Mouse (Mus musculus): Measurements from ENCODE around the gene Osbp2. TPM values are rescaled to one million over a fixed set of nuclear protein-coding genes. Genes with fewer than 3 reads are reported as not detected.

Gene Osbp2
- polyA plus RNA-seq, 1 experiment from 2014 or later = 0.73 TPM

DNA sequence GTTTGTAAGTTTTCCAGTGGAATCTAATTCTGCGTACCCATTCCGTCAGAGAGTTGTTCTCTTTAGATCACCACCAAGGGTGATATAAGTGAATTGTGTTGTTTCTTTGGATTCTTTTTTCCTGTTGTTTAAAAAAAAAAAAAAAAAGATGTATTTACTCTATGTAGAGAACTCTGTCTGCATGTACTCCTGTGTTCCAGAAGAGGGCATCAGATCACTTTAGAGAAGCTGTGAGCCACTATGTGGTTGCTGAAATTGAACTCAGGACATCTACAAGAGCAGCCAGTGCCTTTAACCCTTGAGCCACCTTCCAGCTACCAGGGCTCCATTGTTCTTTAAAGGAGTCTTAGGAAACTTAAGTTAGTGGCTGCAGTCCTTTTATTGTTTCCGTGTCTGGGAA, 166.3 kb downstream of the Osbp2 start:
- Histone ChIP-seq H3K4me2 (no peak overlapping the region), H3K36me3 (peaks cover 20% of the 10 kb centered on the region; the same call in 1 of the 2 replicates), H3K9me3 (no peaks in the 10 kb centered on the region), H3K4me3 (replicated peaks) (no peak overlapping the region), H3K27ac (no peak overlapping the region), H3K9ac (replicated peaks) (no peak overlapping the region), H3K27me3 (no peaks in the 10 kb centered on the region), H3K4me1 (replicated peaks) (no peaks in the 10 kb centered on the region)
- 87% methylated on average over 3 of the region's 3 CpGs for WGBS
- no peak for ATAC-seq (ENCODE audit: insufficient number of reproducible peaks, insufficient read depth, low FRiP score, low TSS enrichment, low read depth)

DNA sequence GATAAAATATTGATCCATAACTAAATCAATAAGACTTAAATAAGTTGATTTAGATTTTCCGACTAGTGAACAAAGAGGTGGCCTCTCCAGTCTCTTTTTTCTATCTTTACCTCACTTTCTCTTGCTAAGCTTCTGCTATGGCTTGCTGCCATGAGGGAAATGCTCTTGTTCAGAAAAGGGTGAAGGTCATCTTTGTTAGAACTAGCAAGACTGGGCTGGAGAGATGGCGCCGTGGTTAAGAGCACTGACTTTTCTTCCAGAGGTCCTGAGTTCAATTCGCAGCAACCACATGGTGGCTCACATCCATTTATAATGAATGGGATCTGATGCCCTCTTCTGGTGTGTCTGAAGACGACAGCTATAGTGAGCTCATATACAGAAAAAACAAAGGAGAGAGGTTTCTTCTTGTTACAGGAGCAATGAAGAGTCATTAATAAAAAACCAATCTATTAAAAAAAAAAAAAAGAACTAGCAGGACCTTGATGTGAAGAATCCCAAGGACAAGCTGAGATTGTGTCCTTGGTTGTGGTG, 167.6 kb downstream of the Osbp2 start:
- H3K4me3 ChIP-seq (replicated peaks) = no peak overlapping the region
- H3K4me2 ChIP-seq = no peak overlapping the region
- ATAC-seq (ENCODE audit: insufficient number of reproducible peaks, insufficient read depth, low FRiP score, low TSS enrichment, low read depth) = no peak
- H3K9ac ChIP-seq (replicated peaks) = no peak overlapping the region
- H3K36me3 ChIP-seq = peaks cover 33% of the 10 kb centered on the region
- 84% methylated on average over 5 of the region's 5 CpGs for WGBS
- H3K27me3 ChIP-seq = no peaks in the 10 kb centered on the region
- no peaks in the 10 kb centered on the region for H3K4me1 ChIP-seq (replicated peaks)
- H3K9me3 ChIP-seq = no peaks in the 10 kb centered on the region
- H3K27ac ChIP-seq = no peak overlapping the region

DNA sequence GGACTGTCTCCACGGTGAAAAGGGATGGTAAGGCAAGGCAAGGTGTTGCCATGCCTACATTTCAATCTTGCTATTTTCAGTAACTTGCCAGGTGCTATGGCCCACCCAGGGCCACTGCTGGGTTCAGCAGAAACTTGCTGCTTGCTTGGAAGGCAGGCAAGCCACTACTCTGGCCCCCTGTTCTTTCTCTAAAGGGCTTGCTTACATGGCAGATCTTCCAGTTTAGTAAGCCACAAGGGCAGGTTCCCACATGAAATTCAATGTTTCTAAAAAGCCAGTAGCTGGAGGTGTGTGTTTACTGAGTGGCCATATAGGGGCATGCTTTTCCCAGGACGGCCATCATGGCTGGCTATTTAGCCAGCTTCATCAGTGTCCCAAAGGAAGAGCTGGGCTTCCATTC, 172.0 kb downstream of the Osbp2 start:
- no peaks in the 10 kb centered on the region for H3K27me3 ChIP-seq
- H3K9me3 ChIP-seq = no peaks in the 10 kb centered on the region
- peaks cover 75% of the 10 kb centered on the region for H3K36me3 ChIP-seq
- no peaks in the 10 kb centered on the region for H3K4me1 ChIP-seq (replicated peaks)
- 84% methylated on average over 2 of the region's 2 CpGs for WGBS
- no peak for ATAC-seq (ENCODE audit: insufficient number of reproducible peaks, insufficient read depth, low FRiP score, low TSS enrichment, low read depth)
- H3K4me2 ChIP-seq = no peak overlapping the region
- no peak overlapping the region for H3K4me3 ChIP-seq (replicated peaks)
- H3K9ac ChIP-seq (replicated peaks) = no peak overlapping the region
- H3K27ac ChIP-seq = no peak overlapping the region

DNA sequence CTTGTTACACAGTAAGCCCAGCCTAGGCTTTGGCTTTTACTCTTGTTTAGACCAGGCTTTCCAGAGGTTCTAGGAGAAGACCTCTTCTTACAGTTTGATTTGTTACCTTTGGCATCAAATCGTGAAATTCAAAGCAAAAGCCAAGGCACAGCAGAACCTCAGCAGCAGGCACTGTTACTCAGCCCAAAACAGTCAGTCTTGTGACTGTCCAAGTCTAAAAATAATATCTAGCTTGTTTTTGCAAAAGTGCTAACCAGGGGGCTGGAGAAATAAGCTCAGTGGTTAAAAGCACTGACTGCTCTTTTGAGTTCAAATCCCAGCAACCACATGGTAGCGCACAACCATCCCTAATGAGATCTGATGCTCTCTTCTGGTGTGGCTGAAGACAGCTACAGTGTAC, 176.8 kb downstream of the Osbp2 start:
- Histone ChIP-seq H3K9me3 (no peaks in the 10 kb centered on the region), H3K36me3 (peaks cover 96% of the 10 kb centered on the region), H3K9ac (replicated peaks) (no peak overlapping the region), H3K4me1 (replicated peaks) (no peaks in the 10 kb centered on the region), H3K27me3 (no peaks in the 10 kb centered on the region), H3K4me3 (replicated peaks) (no peak overlapping the region), H3K4me2 (no peak overlapping the region), H3K27ac (no peak overlapping the region)
- no peak for ATAC-seq (ENCODE audit: insufficient number of reproducible peaks, insufficient read depth, low FRiP score, low TSS enrichment, low read depth)
- 90% methylated on average over 2 of the region's 2 CpGs for WGBS

DNA sequence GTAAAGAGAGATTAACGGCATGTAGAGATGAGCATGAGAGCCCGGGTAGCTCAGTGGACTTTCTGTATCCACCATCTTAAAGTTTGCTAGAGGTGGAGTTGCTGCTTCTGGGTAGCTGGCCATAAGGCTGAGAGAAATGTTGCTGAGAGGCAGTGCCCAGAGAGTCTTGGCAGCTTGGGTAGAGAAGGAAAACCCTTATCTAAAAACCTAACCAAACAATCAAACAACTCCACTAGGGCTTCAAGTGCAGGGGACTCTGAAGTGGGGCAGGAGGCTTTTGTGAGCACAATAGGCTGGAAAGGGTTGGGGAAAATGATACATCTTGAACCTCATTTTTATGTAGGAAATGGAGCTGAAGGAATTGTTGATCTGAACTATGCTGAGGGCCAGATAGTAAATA, 177.4 kb downstream of the Osbp2 start:
- Histone ChIP-seq H3K36me3 (peaks cover 96% of the 10 kb centered on the region), H3K4me3 (replicated peaks) (no peak overlapping the region), H3K9ac (replicated peaks) (no peak overlapping the region), H3K4me2 (no peak overlapping the region), H3K9me3 (no peaks in the 10 kb centered on the region), H3K27me3 (no peaks in the 10 kb centered on the region), H3K4me1 (replicated peaks) (no peaks in the 10 kb centered on the region), H3K27ac (no peak overlapping the region)
- 91% methylated on average over 2 of the region's 2 CpGs for WGBS
- no peak for ATAC-seq (ENCODE audit: insufficient number of reproducible peaks, insufficient read depth, low FRiP score, low TSS enrichment, low read depth)

DNA sequence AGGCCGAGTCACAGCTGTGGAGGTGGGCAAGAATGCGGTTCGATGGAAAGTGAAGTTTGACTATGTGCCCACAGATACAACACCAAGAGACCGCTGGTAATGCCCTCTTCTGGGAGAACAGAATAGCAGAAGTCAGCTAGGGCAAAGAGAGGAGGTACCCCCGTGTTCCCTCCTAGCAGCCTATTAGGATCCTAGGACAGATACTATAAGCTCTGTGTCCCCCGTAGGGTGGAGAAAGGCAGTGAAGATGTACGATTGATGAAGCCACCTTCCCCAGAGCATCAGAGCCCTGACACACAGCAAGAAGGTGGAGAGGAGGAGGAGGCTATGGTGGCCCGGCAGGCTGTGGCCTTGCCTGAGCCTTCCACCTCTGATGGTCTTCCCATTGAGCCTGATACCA, 178.3 kb downstream of the Osbp2 start:
- Histone ChIP-seq H3K4me3 (replicated peaks) (no peak overlapping the region), H3K9ac (replicated peaks) (no peak overlapping the region), H3K27ac (no peak overlapping the region), H3K9me3 (no peaks in the 10 kb centered on the region), H3K4me2 (no peak overlapping the region), H3K36me3 (peaks cover 96% of the 10 kb centered on the region), H3K4me1 (replicated peaks) (no peaks in the 10 kb centered on the region), H3K27me3 (no peaks in the 10 kb centered on the region)
- no peak for ATAC-seq (ENCODE audit: insufficient number of reproducible peaks, insufficient read depth, low FRiP score, low TSS enrichment, low read depth)
- 96% methylated on average over 8 of the region's 8 CpGs for WGBS

DNA sequence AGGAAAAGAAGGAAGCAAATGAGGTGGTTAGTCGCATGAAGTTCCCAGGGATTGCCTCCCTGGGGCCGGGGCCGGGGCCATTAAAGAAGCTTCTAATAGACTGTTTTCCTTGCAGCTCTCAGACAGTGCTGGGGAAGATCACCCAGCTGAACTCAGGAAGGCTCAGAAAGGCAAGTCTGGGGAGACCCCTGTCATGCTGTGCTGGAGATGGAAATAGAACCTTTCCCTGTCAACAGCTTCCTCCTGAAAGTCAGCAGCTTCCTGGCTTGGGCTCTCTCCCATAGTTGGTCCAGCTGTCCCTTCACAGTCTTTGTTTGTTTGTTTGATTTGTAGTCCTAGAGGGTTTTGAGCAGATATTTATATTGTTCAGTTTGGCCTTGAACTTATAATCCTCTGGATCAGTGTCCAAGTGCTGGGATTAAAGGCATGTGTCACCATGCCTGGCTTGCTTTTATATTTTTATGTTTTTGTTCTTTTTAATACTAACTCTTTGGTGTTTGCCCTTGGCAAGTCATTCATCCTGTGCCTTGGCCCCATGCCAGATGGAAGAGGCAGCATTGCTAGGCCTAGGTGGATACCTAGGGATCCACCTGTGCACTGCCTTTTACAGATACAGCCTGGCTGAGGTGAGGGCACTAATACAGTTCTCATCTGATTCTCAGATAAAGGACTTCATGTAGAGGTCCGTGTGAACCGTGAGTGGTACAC, 178.8 kb downstream of the Osbp2 start:
- ATAC-seq (ENCODE audit: insufficient number of reproducible peaks, insufficient read depth, low FRiP score, low TSS enrichment, low read depth) = no peak
- H3K27me3 ChIP-seq = no peaks in the 10 kb centered on the region
- H3K36me3 ChIP-seq = peaks cover 96% of the 10 kb centered on the region
- H3K9me3 ChIP-seq = no peaks in the 10 kb centered on the region
- no peak overlapping the region for H3K4me3 ChIP-seq (replicated peaks)
- no peak overlapping the region for H3K27ac ChIP-seq
- H3K4me1 ChIP-seq (replicated peaks) = no peaks in the 10 kb centered on the region
- WGBS = 93% methylated on average over 5 of the region's 5 CpGs
- H3K9ac ChIP-seq (replicated peaks) = no peak overlapping the region
- H3K4me2 ChIP-seq = no peak overlapping the region

DNA sequence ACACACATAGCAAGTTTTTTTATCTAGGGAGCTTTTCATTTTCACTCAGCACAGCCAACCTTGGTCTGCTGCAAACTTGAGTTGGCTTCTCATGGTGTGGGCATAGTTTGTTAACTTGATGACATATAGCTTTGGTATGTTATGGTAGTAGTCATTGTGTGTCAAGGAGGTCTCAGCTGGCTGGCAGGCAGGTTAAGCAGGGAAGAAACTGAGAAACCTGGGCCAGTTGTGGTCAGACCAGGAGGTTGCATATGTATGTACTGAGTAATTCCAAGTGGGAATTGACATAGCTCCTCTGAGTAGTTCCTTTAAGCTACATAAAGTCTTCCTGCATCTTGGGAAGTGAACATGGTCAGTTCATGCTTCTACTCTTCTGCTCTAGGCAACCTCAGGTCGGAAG, 179.5 kb downstream of the Osbp2 start:
- Histone ChIP-seq H3K27ac (no peak overlapping the region), H3K27me3 (no peaks in the 10 kb centered on the region), H3K9me3 (no peaks in the 10 kb centered on the region), H3K36me3 (peaks cover 95% of the 10 kb centered on the region), H3K4me1 (replicated peaks) (no peaks in the 10 kb centered on the region), H3K9ac (replicated peaks) (no peak overlapping the region), H3K4me3 (replicated peaks) (no peak overlapping the region), H3K4me2 (no peak overlapping the region)
- no peak for ATAC-seq (ENCODE audit: insufficient number of reproducible peaks, insufficient read depth, low FRiP score, low TSS enrichment, low read depth)
- 86% methylated on average over 1 of the region's 1 CpGs for WGBS

DNA sequence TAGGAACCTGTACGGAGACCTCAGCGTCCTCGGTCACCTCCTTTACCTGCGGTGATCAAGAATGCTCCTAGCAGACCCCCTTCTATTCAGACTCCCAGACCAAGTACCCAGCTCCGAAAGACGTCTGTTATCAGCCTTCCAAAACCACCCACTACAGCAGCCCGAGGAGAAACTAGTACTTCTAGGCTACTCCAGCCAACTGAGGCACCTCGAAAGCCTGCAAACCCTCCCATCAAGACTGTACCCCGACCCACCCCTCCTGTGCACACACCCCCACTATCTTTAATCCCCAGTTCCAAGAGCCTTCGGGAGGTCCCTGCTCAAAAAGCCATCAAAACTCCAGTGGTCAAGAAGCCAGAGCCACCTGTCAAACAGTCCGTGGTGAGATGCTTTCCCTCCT, 180.0 kb downstream of the Osbp2 start:
- Histone ChIP-seq H3K9me3 (no peaks in the 10 kb centered on the region), H3K4me2 (no peak overlapping the region), H3K4me3 (replicated peaks) (no peak overlapping the region), H3K4me1 (replicated peaks) (no peaks in the 10 kb centered on the region), H3K27ac (no peak overlapping the region), H3K36me3 (peaks cover 94% of the 10 kb centered on the region), H3K27me3 (no peaks in the 10 kb centered on the region), H3K9ac (replicated peaks) (no peak overlapping the region)
- WGBS = 94% methylated on average over 11 of the region's 11 CpGs
- ATAC-seq (ENCODE audit: insufficient number of reproducible peaks, insufficient read depth, low FRiP score, low TSS enrichment, low read depth) = no peak

DNA sequence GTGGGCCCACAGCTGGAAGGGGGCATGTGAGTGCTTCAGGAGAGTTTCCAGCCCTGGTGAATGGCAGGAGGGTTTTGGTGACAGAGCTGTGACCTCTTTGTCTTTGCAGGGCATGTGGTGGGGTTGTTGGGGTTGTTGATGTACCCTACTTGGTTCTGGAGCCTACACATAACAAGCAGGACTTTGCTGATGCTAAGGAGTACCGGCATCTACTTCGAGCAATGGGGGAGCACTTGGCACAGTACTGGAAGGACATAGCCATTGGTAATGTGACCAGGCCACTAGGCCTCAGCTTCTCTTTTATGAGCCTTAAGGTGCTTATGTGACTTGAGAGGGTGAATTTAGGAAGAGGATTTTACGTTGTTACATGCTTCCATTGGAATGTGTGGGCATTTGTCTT, 183.9 kb downstream of the Osbp2 start:
- 96% methylated on average over 3 of the region's 3 CpGs for whole genome bisulfite sequencing
- no peak for ATAC-seq (ENCODE audit: insufficient number of reproducible peaks, insufficient read depth, low FRiP score, low TSS enrichment, low read depth)
- Histone ChIP-seq H3K9ac (replicated peaks) (no peak overlapping the region), H3K4me2 (no peak overlapping the region), H3K27ac (no peak overlapping the region), H3K9me3 (no peaks in the 10 kb centered on the region), H3K4me1 (replicated peaks) (no peaks in the 10 kb centered on the region), H3K36me3 (peaks cover 95% of the 10 kb centered on the region), H3K27me3 (no peaks in the 10 kb centered on the region), H3K4me3 (replicated peaks) (no peak overlapping the region)

DNA sequence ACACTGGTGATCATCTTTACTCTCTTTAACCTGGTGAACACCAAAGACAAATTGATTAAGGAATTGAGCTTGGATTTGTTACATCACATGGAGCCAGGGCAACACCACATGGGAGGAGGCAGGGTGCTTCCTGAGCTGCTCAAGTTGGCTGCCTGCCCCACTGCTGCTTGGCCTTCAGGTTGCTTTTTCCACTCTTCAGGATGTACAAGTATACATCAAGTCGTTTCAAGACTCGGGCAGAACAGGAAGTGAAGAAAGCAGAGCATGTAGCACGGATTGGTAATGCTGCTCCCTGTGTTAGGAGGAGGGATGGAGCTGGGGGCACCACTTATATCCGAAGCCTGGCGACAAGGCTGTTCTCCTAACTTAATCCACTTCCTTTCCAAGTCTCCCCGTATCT, 186.5 kb downstream of the Osbp2 start:
- Histone ChIP-seq H3K36me3 (peaks cover 98% of the 10 kb centered on the region), H3K9me3 (no peaks in the 10 kb centered on the region), H3K9ac (replicated peaks) (no peak overlapping the region), H3K4me3 (replicated peaks) (no peak overlapping the region), H3K4me2 (no peak overlapping the region), H3K27ac (no peak overlapping the region), H3K4me1 (replicated peaks) (no peaks in the 10 kb centered on the region), H3K27me3 (no peaks in the 10 kb centered on the region)
- WGBS = 88% methylated on average over 6 of the region's 6 CpGs
- no peak for ATAC-seq (ENCODE audit: insufficient number of reproducible peaks, insufficient read depth, low FRiP score, low TSS enrichment, low read depth)

DNA sequence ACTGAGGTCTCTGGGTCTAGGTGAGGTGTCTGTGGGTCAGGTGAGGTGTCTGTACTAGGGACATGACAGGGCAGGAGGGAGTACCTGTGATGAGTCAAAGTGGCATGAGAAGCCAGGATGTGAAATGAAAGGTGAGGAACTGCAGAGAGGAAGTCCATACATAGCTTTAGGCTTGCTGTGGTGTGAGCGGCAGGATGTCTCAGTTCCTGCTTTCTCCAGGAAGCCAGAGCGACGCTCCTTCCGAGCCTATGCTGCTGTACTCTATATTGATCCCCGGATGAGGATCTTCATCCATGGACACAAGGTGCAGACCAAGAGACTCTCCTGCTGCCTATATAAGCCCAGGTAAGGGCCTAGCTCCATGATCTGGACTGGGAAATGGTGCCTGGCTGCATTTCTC, 187.3 kb downstream of the Osbp2 start:
- Histone ChIP-seq H3K4me2 (no peak overlapping the region), H3K4me3 (replicated peaks) (no peak overlapping the region), H3K9me3 (no peaks in the 10 kb centered on the region), H3K4me1 (replicated peaks) (no peaks in the 10 kb centered on the region), H3K27ac (no peak overlapping the region), H3K36me3 (peaks cover 98% of the 10 kb centered on the region), H3K9ac (replicated peaks) (no peak overlapping the region), H3K27me3 (no peaks in the 10 kb centered on the region)
- WGBS = 85% methylated on average over 5 of the region's 5 CpGs
- ATAC-seq (ENCODE audit: insufficient number of reproducible peaks, insufficient read depth, low FRiP score, low TSS enrichment, low read depth) = no peak

Data from limb, embryonic 12.5 days (tissue).